Mouse (Mus musculus) lung, embryonic 14.5 days (tissue): ENCODE results near the gene Mia3. TPM values are rescaled to one million over a fixed set of nuclear protein-coding genes. Genes with fewer than 3 reads are reported as not detected.
"Not testable (repeated sequence)": the region's sequence is repeated elsewhere in the genome, so short reads cannot be mapped to it uniquely, and the experiment has no call there.

Experiments
- ATAC-seq: fragments of 200-750 bp; cut with Nextera tagmentation; 2 replicates; pipeline ENCODE4 v1.8.0; 2017; ENCODE audit warnings: mild to moderate bottlenecking, moderate TSS enrichment, moderate library complexity; ENCODE audit not compliant: insufficient read depth
- DNase-seq: peaks from one replicate; pipeline ENCODE4 v3.0.0-alpha.2; 2015
- H3K27ac ChIP-seq: fragments of 300-500 bp; sonication (generic); 2 replicates; pipeline ENCODE4 v1.5.1; 2014; ENCODE audit warnings: low read depth, mild to moderate bottlenecking, moderate library complexity
- H3K27me3 ChIP-seq: fragments of 300-500 bp; sonication (generic); 2 replicates; pipeline ENCODE4 v1.6.1; 2014; ENCODE audit warnings: low read length, control low read depth; ENCODE audit not compliant: insufficient read depth
- H3K36me3 ChIP-seq: fragments of 300-500 bp; sonication (generic); 2 replicates; pipeline ENCODE4 v1.6.1; 2014; ENCODE audit warnings: control low read depth; ENCODE audit not compliant: insufficient read depth
- H3K4me1 ChIP-seq: fragments of 300-500 bp; sonication (generic); 2 replicates; pipeline ENCODE4 v1.6.1; 2014; ENCODE audit warnings: antibody characterized with exemption, control low read depth; ENCODE audit not compliant: insufficient read depth
- H3K4me2 ChIP-seq: fragments of 300-500 bp; sonication (generic); 2 replicates; pipeline ENCODE4 v1.6.1; 2014; ENCODE audit warnings: mild to moderate bottlenecking
- H3K4me3 ChIP-seq: fragments of 300-500 bp; sonication (generic); 2 replicates; pipeline ENCODE4 v1.5.1; 2014; ENCODE audit warnings: low read depth, low read length
- H3K9ac ChIP-seq: fragments of 300-500 bp; sonication (generic); 2 replicates; pipeline ENCODE4 v1.6.1; 2014
- H3K9me3 ChIP-seq: fragments of 300-500 bp; sonication (generic); 2 replicates; pipeline ENCODE4 v1.6.1; 2016; ENCODE audit warnings: low read depth, low read length, control low read depth
- CTCF ChIP-seq: IDR thresholded peaks from 2 replicates; pipeline ENCODE4 v1.5.1; 2016; ENCODE audit warnings: antibody characterized with exemption, low read depth
- WGBS: fragments of 180-500 bp; shearing (Covaris S2); extraction: QIAGEN DNeasy Blood & Tissue Kit; methylation state at CpG from one replicate; pipeline ENCODE4 v1.1.7; 2014; 5-methylcytosine and 5-hydroxymethylcytosine counted together
- polyA plus RNA-seq: library from polyadenylated mRNA; unstranded; fragments of >200 nt; fragmentation: Nextera tagmentation; extraction: Ambion mirVana; gene quantifications from 2 replicates; pipeline ENCODE4 v1.2.1, GENCODE M21; 2014

Mia3 gene
- 105 and 108 TPM in 2 replicates for polyA plus RNA-seq

GRCm38 (mm10) chr1:183369427-183370014 lies at the start of gene Mia3:
Gene Mia3, minus strand, starts transcription at chr1:183369553.
- TF ChIP-seq CTCF, result peak; percentile 13; the same call in 1 of the 2 replicates
- peak; percentile 97 for DNase-seq
- peak within 1 kb of the TSS; percentile 80 for H3K4me2 ChIP-seq
- peaks cover 16% of the 10 kb centered on the region for H3K36me3 ChIP-seq
- peak; percentile 98 for ATAC-seq
- peak within 1 kb of the TSS; percentile 73 for H3K27ac ChIP-seq
- WGBS, result 1% methylated on average over 47 of the region's 51 CpGs
- H3K9ac ChIP-seq, result peak within 1 kb of the TSS; percentile 91
- H3K4me1 ChIP-seq, result no peaks in the 10 kb centered on the region; the same call in 1 of the 2 replicates
- H3K27me3 ChIP-seq, result no peaks in the 10 kb centered on the region
- no peaks in the 10 kb centered on the region for H3K9me3 ChIP-seq
- H3K4me3 ChIP-seq, result peak within 1 kb of the TSS; percentile 93

GRCm38 (mm10) chr1:183417873-183418272 lies 48.5 kb upstream of the Mia3 start, which contains the start of gene Hhipl2:
Gene Hhipl2, plus strand, starts transcription at chr1:183418215.
- no peak within 1 kb of the TSS for H3K4me3 ChIP-seq
- H3K9me3 ChIP-seq, result no peaks in the 10 kb centered on the region
- H3K27me3 ChIP-seq, result no peaks in the 10 kb centered on the region
- ATAC-seq, result peak; percentile 54; the same call in 1 of the 2 replicates
- WGBS, result 49% methylated on average over 12 of the region's 12 CpGs
- peak; percentile 55 for DNase-seq
- no peaks in the 10 kb centered on the region for H3K4me1 ChIP-seq
- H3K9ac ChIP-seq, result no peak within 1 kb of the TSS
- H3K36me3 ChIP-seq, result no peaks in the 10 kb centered on the region
- no peak for TF ChIP-seq CTCF
- H3K27ac ChIP-seq, result no peak within 1 kb of the TSS
- H3K4me2 ChIP-seq, result no peak within 1 kb of the TSS

- Histone ChIP-seq H3K27ac (no peak overlapping the region), H3K4me2 (no peak overlapping the region), H3K4me3 (no peak overlapping the region), H3K9ac (no peak overlapping the region), H3K36me3 (peaks cover 24% of the 10 kb centered on the region), H3K27me3 (no peaks in the 10 kb centered on the region), H3K9me3 (no peaks in the 10 kb centered on the region), H3K4me1 (no peaks in the 10 kb centered on the region)
- ATAC-seq, result no peak
- TF ChIP-seq CTCF, result no peak
- no peak for DNase-seq
- WGBS, result 87% methylated on average over 15 of the region's 15 CpGs
Observed at GRCm38 (mm10) chr1:183414081-183414727, 44.9 kb upstream of the Mia3 start.

GRCm38 (mm10) chr1:183403396-183403795 lies 34.0 kb upstream of the Mia3 start:
- H3K4me2 ChIP-seq, result no peak overlapping the region
- H3K4me3 ChIP-seq, result no peak overlapping the region
- ATAC-seq (no peak), DNase-seq (no peak)
- H3K36me3 ChIP-seq, result peaks cover 70% of the 10 kb centered on the region
- H3K9me3 ChIP-seq, result no peaks in the 10 kb centered on the region
- 86% methylated on average over 3 of the region's 3 CpGs for WGBS
- no peak overlapping the region for H3K27ac ChIP-seq
- H3K27me3 ChIP-seq, result no peaks in the 10 kb centered on the region
- H3K9ac ChIP-seq, result no peak overlapping the region
- no peaks in the 10 kb centered on the region for H3K4me1 ChIP-seq
- TF ChIP-seq CTCF, result no peak

- no peaks in the 10 kb centered on the region for H3K9me3 ChIP-seq
- peaks cover 11% of the 10 kb centered on the region; the same call in 1 of the 2 replicates for H3K36me3 ChIP-seq
- peak within 1 kb of the TSS; percentile 71 for H3K4me3 ChIP-seq
- H3K4me1 ChIP-seq, result 0 out of 2 replicates have a peak, but pooled peaks cover 4% of the 10 kb centered on the region
- DNase-seq, result peak; percentile 97
- WGBS, result 5% methylated on average over 44 of the region's 44 CpGs
- peak within 1 kb of the TSS; percentile 68 for H3K4me2 ChIP-seq
- ATAC-seq, result peak; percentile 99
- H3K27me3 ChIP-seq, result 0 out of 2 replicates have a peak, but pooled peaks cover 3% of the 10 kb centered on the region
- H3K27ac ChIP-seq, result peak within 1 kb of the TSS; percentile 59; the same call in 1 of the 2 replicates
- H3K9ac ChIP-seq, result peak within 1 kb of the TSS; percentile 69
- no peak for TF ChIP-seq CTCF
Observed at GRCm38 (mm10) chr1:183388426-183389406, 19.4 kb upstream of the Mia3 start, which contains the start of gene Taf1a. Gene Taf1a, plus strand, starts transcription at chr1:183388981.

GRCm38 (mm10) chr1:183387421-183387820 lies 18.1 kb upstream of the Mia3 start:
- not testable (repeated sequence) for H3K4me2 ChIP-seq, H3K4me1 ChIP-seq, DNase-seq, H3K4me3 ChIP-seq, H3K9me3 ChIP-seq, H3K36me3 ChIP-seq, ATAC-seq, H3K27ac ChIP-seq, H3K27me3 ChIP-seq, H3K9ac ChIP-seq
- 98% methylated on average over 3 of the region's 3 CpGs for WGBS
